Mouse (Mus musculus): ENCODE measurements at regions not wholly inside any gene's neighbourhood (a gene's known extent, or its start where the extent isn't known, plus 50 kb on each side); places are given as distances from the start of the nearest gene placed in this dataset.

DNA sequence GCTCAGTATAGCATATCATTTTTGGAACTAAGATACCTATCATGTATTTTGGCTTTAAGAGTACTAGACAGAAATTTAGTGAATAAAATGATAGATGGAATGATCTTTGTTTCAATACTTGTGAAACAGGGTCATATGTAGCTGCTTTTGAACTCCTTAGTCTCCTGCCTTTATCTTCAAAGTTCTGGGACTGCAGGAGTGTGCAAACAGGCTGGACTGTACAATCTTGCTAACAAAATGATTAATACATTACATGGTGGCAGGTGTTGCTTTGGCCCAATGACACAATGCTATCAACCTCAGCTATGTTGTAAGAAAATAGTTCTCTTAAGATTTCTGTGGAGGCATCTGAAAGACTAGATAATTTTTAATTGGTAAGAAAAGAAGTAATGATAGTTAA is 173.5 kb downstream of the Tmsb4x start:
- Histone ChIP-seq H3K9me3 (replicated peaks) (no peaks in the 10 kb centered on the region), H3K4me3 (replicated peaks) (no peak overlapping the region), H3K36me3 (replicated peaks) (no peaks in the 10 kb centered on the region), H3K27ac (replicated peaks) (no peak overlapping the region), H3K4me2 (no peak overlapping the region), H3K27me3 (no peaks in the 10 kb centered on the region), H3K9ac (no peak overlapping the region), H3K4me1 (replicated peaks) (no peaks in the 10 kb centered on the region)
- no peak for ATAC-seq (ENCODE audit: insufficient read depth)

- Histone ChIP-seq H3K4me3 (replicated peaks) (no peak overlapping the region), H3K9me3 (replicated peaks) (no peaks in the 10 kb centered on the region), H3K4me1 (replicated peaks) (no peaks in the 10 kb centered on the region), H3K9ac (no peak overlapping the region), H3K36me3 (replicated peaks) (no peaks in the 10 kb centered on the region), H3K27me3 (no peaks in the 10 kb centered on the region), H3K4me2 (no peak overlapping the region), H3K27ac (replicated peaks) (no peak overlapping the region)
- 57% methylated on average over 2 of the region's 2 CpGs for WGBS (ENCODE audit: insufficient replicate concordance)
- no peak for ATAC-seq (ENCODE audit: insufficient read depth)
Measured at GRCm38 (mm10) chrX:167033091-167033490, 176.0 kb downstream of the Tmsb4x start.

DNA sequence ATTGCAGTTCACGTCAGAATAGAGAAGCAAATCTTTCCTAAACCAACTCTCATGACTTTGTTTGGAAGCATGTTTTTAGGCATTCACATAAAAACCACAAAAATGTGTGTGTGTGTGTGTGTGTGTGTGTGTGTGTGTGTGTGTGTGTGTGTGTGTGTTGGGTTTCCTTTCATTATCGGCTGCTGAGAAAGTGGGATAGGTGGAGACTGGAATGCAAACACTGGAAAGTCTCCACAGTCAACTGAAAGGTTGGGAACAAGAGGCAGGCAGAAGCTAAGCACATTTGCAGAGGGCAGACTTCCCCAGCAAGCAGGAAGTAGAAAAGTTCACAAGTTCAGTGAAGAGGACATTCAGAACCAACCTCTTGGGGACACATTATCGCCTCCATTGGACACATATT is 176.5 kb downstream of the Tmsb4x start:
- Histone ChIP-seq H3K4me2 (no peak overlapping the region), H3K4me3 (replicated peaks) (no peak overlapping the region), H3K27ac (replicated peaks) (no peak overlapping the region), H3K27me3 (no peaks in the 10 kb centered on the region), H3K36me3 (replicated peaks) (no peaks in the 10 kb centered on the region), H3K9me3 (replicated peaks) (no peaks in the 10 kb centered on the region), H3K4me1 (replicated peaks) (no peaks in the 10 kb centered on the region), H3K9ac (no peak overlapping the region)
- 32% methylated on average over 3 of the region's 3 CpGs for WGBS (ENCODE audit: insufficient replicate concordance)
- ATAC-seq (ENCODE audit: insufficient read depth): no peak

DNA sequence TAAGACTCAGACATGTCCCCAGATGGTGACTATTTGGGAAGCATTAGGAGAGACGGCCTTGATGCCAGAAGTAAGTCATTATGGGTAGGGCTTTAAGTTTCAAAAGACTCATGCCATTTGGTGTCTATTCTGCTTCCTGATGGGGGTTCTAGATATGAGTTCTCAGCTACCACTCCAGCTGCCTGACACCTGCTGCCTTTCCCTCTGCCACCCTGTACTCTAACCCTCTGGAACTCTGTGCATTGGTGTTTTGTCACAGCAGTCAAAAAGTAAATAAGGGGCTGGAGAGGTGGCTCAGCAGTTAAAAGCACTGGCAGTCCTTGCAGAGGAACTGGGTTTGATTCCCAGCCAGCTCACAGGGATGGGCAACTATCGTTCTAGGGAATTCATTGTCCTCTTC is 177.6 kb downstream of the Tmsb4x start:
- ATAC-seq (ENCODE audit: insufficient read depth): no peak
- 63% methylated on average over 2 of the region's 2 CpGs for WGBS (ENCODE audit: insufficient replicate concordance)
- H3K4me1 ChIP-seq (replicated peaks): no peaks in the 10 kb centered on the region

GRCm38 (mm10) chrX:167015602-167016001 is 193.5 kb downstream of the Tmsb4x start:
- no peak overlapping the region for H3K4me2 ChIP-seq
- H3K27ac ChIP-seq (replicated peaks): no peak overlapping the region
- H3K4me1 ChIP-seq (replicated peaks): no peaks in the 10 kb centered on the region
- 47% methylated on average over 2 of the region's 2 CpGs for WGBS (ENCODE audit: insufficient replicate concordance)
- H3K27me3 ChIP-seq: no peaks in the 10 kb centered on the region
- H3K4me3 ChIP-seq (replicated peaks): no peak overlapping the region
- ATAC-seq (ENCODE audit: insufficient read depth): no peak
- no peaks in the 10 kb centered on the region for H3K36me3 ChIP-seq (replicated peaks)
- H3K9me3 ChIP-seq (replicated peaks): no peaks in the 10 kb centered on the region
- no peak overlapping the region for H3K9ac ChIP-seq

More for the DNA sequence above, 177.6 kb downstream of the Tmsb4x start:
- Histone ChIP-seq H3K36me3 (replicated peaks) (no peaks in the 10 kb centered on the region), H3K4me3 (replicated peaks) (no peak overlapping the region), H3K9ac (no peak overlapping the region), H3K27ac (replicated peaks) (no peak overlapping the region), H3K9me3 (replicated peaks) (no peaks in the 10 kb centered on the region), H3K27me3 (no peaks in the 10 kb centered on the region), H3K4me2 (no peak overlapping the region)

- Histone ChIP-seq H3K36me3 (replicated peaks) (no peaks in the 10 kb centered on the region), H3K9ac (no peak overlapping the region), H3K4me2 (no peak overlapping the region), H3K27ac (replicated peaks) (no peak overlapping the region), H3K27me3 (no peaks in the 10 kb centered on the region), H3K4me1 (replicated peaks) (no peaks in the 10 kb centered on the region), H3K4me3 (replicated peaks) (no peak overlapping the region), H3K9me3 (replicated peaks) (no peaks in the 10 kb centered on the region)
- 53% methylated on average over 2 of the region's 2 CpGs for WGBS (ENCODE audit: insufficient replicate concordance)
- ATAC-seq (ENCODE audit: insufficient read depth): no peak
Measured at GRCm38 (mm10) chrX:167014322-167014721, 194.8 kb downstream of the Tmsb4x start.

DNA sequence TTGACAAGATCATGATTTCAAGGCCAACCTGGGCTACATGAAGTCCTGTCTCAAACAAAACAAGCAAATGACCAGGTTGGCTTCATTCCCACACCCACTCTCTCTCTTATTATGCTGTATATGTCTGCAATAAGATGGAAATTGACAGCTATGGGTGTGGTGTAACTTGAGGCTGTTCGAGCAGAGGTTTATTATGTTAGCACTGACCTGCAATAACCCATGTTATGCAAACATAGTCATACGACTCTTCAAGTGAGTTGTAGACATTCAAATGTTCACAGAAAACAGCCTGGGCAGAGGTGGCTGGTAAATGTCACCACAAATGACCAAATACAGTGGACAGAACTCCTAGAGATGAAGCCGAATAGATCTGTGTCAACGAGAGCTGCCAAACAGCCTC is 196.2 kb downstream of the Tmsb4x start:
- ATAC-seq (ENCODE audit: insufficient read depth): no peak
- WGBS (ENCODE audit: insufficient replicate concordance): 58% methylated on average over 4 of the region's 4 CpGs

GRCm38 (mm10) chrX:167011977-167012542 is 197.1 kb downstream of the Tmsb4x start:
- Histone ChIP-seq H3K27ac (replicated peaks) (no peak overlapping the region), H3K4me1 (replicated peaks) (no peaks in the 10 kb centered on the region), H3K9me3 (replicated peaks) (no peaks in the 10 kb centered on the region), H3K4me2 (no peak overlapping the region), H3K4me3 (replicated peaks) (no peak overlapping the region), H3K9ac (no peak overlapping the region), H3K36me3 (replicated peaks) (no peaks in the 10 kb centered on the region), H3K27me3 (0 out of 2 replicates have a peak, but pooled peaks cover 5% of the 10 kb centered on the region)
- WGBS (ENCODE audit: insufficient replicate concordance): 48% methylated on average over 1 of the region's 1 CpGs
- no peak for ATAC-seq (ENCODE audit: insufficient read depth)

More for the DNA sequence above, 196.2 kb downstream of the Tmsb4x start:
- no peak overlapping the region for H3K4me2 ChIP-seq
- H3K4me3 ChIP-seq (replicated peaks): no peak overlapping the region
- no peaks in the 10 kb centered on the region for H3K27me3 ChIP-seq
- no peak overlapping the region for H3K27ac ChIP-seq (replicated peaks)
- H3K9me3 ChIP-seq (replicated peaks): no peaks in the 10 kb centered on the region
- H3K4me1 ChIP-seq (replicated peaks): no peaks in the 10 kb centered on the region
- no peaks in the 10 kb centered on the region for H3K36me3 ChIP-seq (replicated peaks)
- H3K9ac ChIP-seq: no peak overlapping the region

- Histone ChIP-seq H3K27ac (replicated peaks) (no peak overlapping the region), H3K9me3 (replicated peaks) (no peaks in the 10 kb centered on the region), H3K4me1 (replicated peaks) (no peaks in the 10 kb centered on the region), H3K4me3 (replicated peaks) (no peak overlapping the region), H3K27me3 (no peaks in the 10 kb centered on the region), H3K9ac (no peak overlapping the region), H3K36me3 (replicated peaks) (no peaks in the 10 kb centered on the region), H3K4me2 (no peak overlapping the region)
- no peak for ATAC-seq (ENCODE audit: insufficient read depth)
- WGBS (ENCODE audit: insufficient replicate concordance): 66% methylated on average over 4 of the region's 4 CpGs
Measured at GRCm38 (mm10) chrX:166995855-166996254, 213.3 kb downstream of the Tmsb4x start.

- Histone ChIP-seq H3K4me3 (replicated peaks) (no peak overlapping the region), H3K9me3 (replicated peaks) (no peaks in the 10 kb centered on the region), H3K4me2 (no peak overlapping the region), H3K36me3 (replicated peaks) (no peaks in the 10 kb centered on the region), H3K27me3 (no peaks in the 10 kb centered on the region; the same call in 1 of the 2 replicates), H3K27ac (replicated peaks) (no peak overlapping the region), H3K4me1 (replicated peaks) (no peaks in the 10 kb centered on the region), H3K9ac (no peak overlapping the region)
- no peak for ATAC-seq (ENCODE audit: insufficient read depth)
- 45% methylated on average over 6 of the region's 6 CpGs for WGBS (ENCODE audit: insufficient replicate concordance)
Measured at GRCm38 (mm10) chrX:166981003-166981402, 228.1 kb downstream of the Tmsb4x start.

DNA sequence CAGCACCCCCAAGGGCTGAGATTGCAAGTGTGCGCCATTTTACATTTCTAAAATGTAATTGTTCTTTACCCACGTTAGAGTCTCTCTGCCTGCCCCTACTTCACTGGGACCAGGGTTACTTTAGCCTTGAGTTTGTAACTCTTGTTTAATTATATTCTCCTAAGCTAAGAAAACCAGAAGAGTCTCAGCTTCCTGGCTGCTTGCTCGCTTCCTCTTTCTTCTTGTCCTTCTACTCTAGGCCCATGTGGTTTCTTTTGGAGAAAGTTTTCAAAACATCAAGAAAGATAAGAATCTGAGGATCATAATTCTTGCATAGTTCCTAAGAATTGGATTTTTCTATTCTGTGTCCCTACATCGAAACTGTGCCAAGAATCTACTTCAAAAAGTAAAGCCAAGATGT is 228.6 kb downstream of the Tmsb4x start:
- WGBS (ENCODE audit: insufficient replicate concordance): 50% methylated on average over 4 of the region's 4 CpGs
- no peak overlapping the region for H3K4me2 ChIP-seq
- H3K36me3 ChIP-seq (replicated peaks): no peaks in the 10 kb centered on the region
- no peak overlapping the region for H3K9ac ChIP-seq
- no peak for ATAC-seq (ENCODE audit: insufficient read depth)
- H3K4me1 ChIP-seq (replicated peaks): no peaks in the 10 kb centered on the region
- no peaks in the 10 kb centered on the region; the same call in 1 of the 2 replicates for H3K27me3 ChIP-seq
- H3K27ac ChIP-seq (replicated peaks): no peak overlapping the region
- no peak overlapping the region for H3K4me3 ChIP-seq (replicated peaks)
- no peaks in the 10 kb centered on the region for H3K9me3 ChIP-seq (replicated peaks)

DNA sequence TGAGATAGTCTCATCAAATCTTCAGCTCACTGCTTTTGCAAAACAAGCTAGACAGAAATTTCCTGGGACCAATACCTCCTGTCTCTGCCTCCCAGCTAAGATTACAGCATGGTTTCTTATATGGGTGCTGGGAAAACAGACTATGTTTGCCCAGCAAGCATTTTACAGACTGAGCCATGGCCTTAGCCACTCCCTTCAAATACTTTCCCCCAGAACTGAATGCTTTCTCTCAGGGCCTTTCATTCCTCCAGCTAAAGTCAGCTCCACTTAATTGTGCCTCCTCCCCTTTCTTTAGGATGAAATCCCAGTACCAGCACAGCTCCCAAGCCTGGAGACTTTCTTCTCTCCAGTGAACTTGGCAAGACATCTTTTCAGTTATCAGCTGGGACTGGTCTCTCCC is 232.1 kb downstream of the Tmsb4x start:
- Histone ChIP-seq H3K27ac (replicated peaks) (no peak overlapping the region), H3K9me3 (replicated peaks) (no peaks in the 10 kb centered on the region), H3K4me3 (replicated peaks) (no peak overlapping the region), H3K4me2 (no peak overlapping the region), H3K9ac (no peak overlapping the region), H3K36me3 (replicated peaks) (no peaks in the 10 kb centered on the region), H3K27me3 (no peaks in the 10 kb centered on the region; the same call in 1 of the 2 replicates), H3K4me1 (replicated peaks) (no peaks in the 10 kb centered on the region)
- ATAC-seq (ENCODE audit: insufficient read depth): no peak

Measured in liver, embryonic 15.5 days (tissue).